Mouse (Mus musculus) MEL (cell line): Measurements from ENCODE around the gene Notum. TPM values are rescaled to one million over a fixed set of nuclear protein-coding genes. Genes with fewer than 3 reads are reported as not detected.

Experiments used
- DNase-seq: peaks from one replicate; pipeline ENCODE4 v3.0.0; 2011; ENCODE audit warnings: low read depth, low spot score
- H3K27ac ChIP-seq: 2 replicates; pipeline ENCODE4 v1.5.1; 2012; ENCODE audit warnings: low read depth, mild to moderate bottlenecking, control low read depth, low read length, moderate library complexity; ENCODE audit not compliant: control insufficient read depth
- H3K27me3 ChIP-seq, 2 experiments: fragments of 150-350 bp in 1 of 2; sonication (generic) in 1 of 2; 2 replicates each; pipeline ENCODE4 v1.6.1; 2012; ENCODE audit warnings: low read length in 2 of 2, mild to moderate bottlenecking in 2 of 2, improper control_type of control experiment in 1 of 2, moderate library complexity in 1 of 2; ENCODE audit not compliant: insufficient read depth in 2 of 2, control insufficient read depth in 1 of 2
- H3K36me3 ChIP-seq, 2 experiments: 2 replicates each; pipeline ENCODE4 v1.6.1; 2012 to 2014; ENCODE audit warnings: low read length in 2 of 2, improper control_type of control experiment in 1 of 2, inconsistent platforms in 1 of 2, mild to moderate bottlenecking in 1 of 2; ENCODE audit not compliant: insufficient read depth in 2 of 2, control insufficient read depth in 1 of 2
- H3K4me1 ChIP-seq, 2 experiments: fragments of 150-350 bp in 1 of 2; sonication (generic) in 1 of 2; 2 replicates each; pipeline ENCODE4 v1.6.1; 2012; ENCODE audit warnings: low read length in 2 of 2, improper control_type of control experiment in 1 of 2, mild to moderate bottlenecking in 1 of 2; ENCODE audit not compliant: insufficient read depth in 2 of 2, control insufficient read depth in 1 of 2
- H3K4me3 ChIP-seq, 2 experiments: fragments of 150-350 bp in 1 of 2; sonication (generic) in 1 of 2; 2 replicates each; pipeline ENCODE4 v1.5.1; 2012; ENCODE audit warnings: low read depth in 2 of 2, low read length in 2 of 2, mild to moderate bottlenecking in 2 of 2, moderate library complexity in 2 of 2, control low read depth in 1 of 2, improper control_type of control experiment in 1 of 2; ENCODE audit not compliant: control insufficient read depth in 1 of 2, insufficient read depth in 1 of 2
- H3K79me2 ChIP-seq: 2 replicates; pipeline ENCODE4 v1.6.1; 2012; ENCODE audit warnings: mild to moderate bottlenecking, low read length, moderate library complexity; ENCODE audit not compliant: control insufficient read depth, poor library complexity, insufficient read depth
- H3K9ac ChIP-seq: 2 replicates; pipeline ENCODE4 v1.6.1; 2012; ENCODE audit warnings: low read depth, mild to moderate bottlenecking, control low read depth, low read length, moderate library complexity; ENCODE audit not compliant: control insufficient read depth, poor library complexity, severe bottlenecking
- H3K9me3 ChIP-seq: fragments of 150-350 bp; sonication (generic); replicated peaks from 2 replicates; pipeline ENCODE4 v1.6.1; 2012; ENCODE audit warnings: mild to moderate bottlenecking, low read length, improper control_type of control experiment, moderate library complexity; ENCODE audit not compliant: insufficient read depth
- BHLHE40 ChIP-seq: IDR thresholded peaks from 2 replicates; pipeline ENCODE4 v1.6.1; 2012; ENCODE audit warnings: low read depth, mild to moderate bottlenecking, inconsistent platforms, low read length, improper control_type of control experiment, borderline replicate concordance
- CHD1 ChIP-seq: IDR thresholded peaks from 2 replicates; pipeline ENCODE4 v1.6.1; 2012; ENCODE audit warnings: low read depth, mild to moderate bottlenecking, inconsistent platforms, low read length, improper control_type of control experiment
- CHD2 ChIP-seq: IDR thresholded peaks from 2 replicates; pipeline ENCODE4 v1.6.1; 2011; ENCODE audit warnings: low read length, improper control_type of control experiment
- E2F4 ChIP-seq: IDR thresholded peaks from 2 replicates; pipeline ENCODE4 v1.6.1; 2011; ENCODE audit warnings: low read depth, low read length, improper control_type of control experiment, borderline replicate concordance
- EP300 ChIP-seq, 2 experiments: IDR thresholded peaks; 2 replicates each; pipeline ENCODE4 v1.6.1; 2011; ENCODE audit warnings: improper control_type of control experiment in 2 of 2, low read length in 2 of 2, low read depth in 1 of 2, mild to moderate bottlenecking in 1 of 2
- GATA1 ChIP-seq: IDR thresholded peaks from 2 replicates; pipeline ENCODE4 v1.6.1; 2011; ENCODE audit warnings: low read depth, low read length, improper control_type of control experiment
- MAZ ChIP-seq: IDR thresholded peaks from 2 replicates; pipeline ENCODE4 v1.6.1; 2012; ENCODE audit warnings: low read depth, mild to moderate bottlenecking, inconsistent platforms, low read length, improper control_type of control experiment
- MEF2A ChIP-seq: IDR thresholded peaks from 2 replicates; pipeline ENCODE4 v1.6.1; 2014; ENCODE audit warnings: low read depth, mild to moderate bottlenecking, inconsistent platforms, low read length, improper control_type of control experiment; ENCODE audit not compliant: poor library complexity, insufficient replicate concordance, severe bottlenecking; ENCODE audit errors: extremely low read depth
- MXI1 ChIP-seq: IDR thresholded peaks from 2 replicates; pipeline ENCODE4 v1.6.1; 2011; ENCODE audit warnings: mild to moderate bottlenecking, low read depth, low read length, improper control_type of control experiment
- MYC ChIP-seq: IDR thresholded peaks from 2 replicates; pipeline ENCODE4 v1.6.1; 2011; ENCODE audit warnings: low read depth, mild to moderate bottlenecking, low read length, improper control_type of control experiment, moderate library complexity
- NELFE ChIP-seq: IDR thresholded peaks from 2 replicates; pipeline ENCODE4 v1.6.1; 2011; ENCODE audit warnings: low read depth, low read length, improper control_type of control experiment
- NRF1 ChIP-seq: IDR thresholded peaks from 2 replicates; pipeline ENCODE4 v1.6.1; 2014; ENCODE audit warnings: low read depth, mild to moderate bottlenecking, inconsistent platforms, low read length, improper control_type of control experiment, moderate library complexity; ENCODE audit not compliant: poor library complexity, insufficient read depth, severe bottlenecking
- RCOR1 ChIP-seq: IDR thresholded peaks from 2 replicates; pipeline ENCODE4 v1.6.1; 2012; ENCODE audit warnings: low read depth, mild to moderate bottlenecking, inconsistent platforms, low read length, improper control_type of control experiment
- SIN3A ChIP-seq: IDR thresholded peaks from 2 replicates; pipeline ENCODE4 v1.6.1; 2012; ENCODE audit warnings: low read length, improper control_type of control experiment, inconsistent platforms
- TAL1 ChIP-seq: IDR thresholded peaks from 2 replicates; pipeline ENCODE4 v1.6.1; 2012; ENCODE audit warnings: mild to moderate bottlenecking, inconsistent platforms, low read length, moderate library complexity, mixed read lengths
- TBP ChIP-seq: IDR thresholded peaks from 2 replicates; pipeline ENCODE4 v1.8.0; 2011; ENCODE audit warnings: low read depth, low read length, improper control_type of control experiment
- TCF12 ChIP-seq: IDR thresholded peaks from 2 replicates; pipeline ENCODE4 v1.6.1; 2014; ENCODE audit warnings: low read depth, mild to moderate bottlenecking, inconsistent platforms, low read length, improper control_type of control experiment, moderate library complexity
- USF2 ChIP-seq, 2 experiments: IDR thresholded peaks; 2 replicates each; pipeline ENCODE4 v1.6.1; 2011 to 2012; ENCODE audit warnings: improper control_type of control experiment in 2 of 2, low read length in 2 of 2, borderline replicate concordance in 1 of 2, inconsistent platforms in 1 of 2, low read depth in 1 of 2, mild to moderate bottlenecking in 1 of 2; ENCODE audit not compliant: insufficient read depth in 1 of 2
- ZC3H11A ChIP-seq: IDR thresholded peaks from 2 replicates; pipeline ENCODE4 v1.6.1; 2012; ENCODE audit warnings: low read depth, mild to moderate bottlenecking, inconsistent platforms, low read length, improper control_type of control experiment
- ZKSCAN1 ChIP-seq: IDR thresholded peaks from 2 replicates; pipeline ENCODE4 v1.6.1; 2012; ENCODE audit warnings: low read depth, mild to moderate bottlenecking, inconsistent platforms, low read length, improper control_type of control experiment, moderate library complexity
- polyA plus RNA-seq, 2 experiments: library from polyadenylated mRNA; stranded (reverse) in 1 of 2; unstranded in 1 of 2; fragments of >175 nt in 1 of 2; fragments of >200 nt in 1 of 2; gene quantifications; 2 replicates each; pipeline versions ENCODE4 v1.2.1 to v1.2.4; 2012; ENCODE audit warnings: low replicate concordance in 2 of 2, low read depth in 1 of 2; ENCODE audit not compliant: insufficient read length in 2 of 2, insufficient read depth in 1 of 2, missing spikeins in 1 of 2
- total RNA-seq: library from RNA; depleted of rRNA; stranded (reverse); fragments of 300-350 nt; gene quantifications from 2 replicates; pipeline ENCODE4 v1.2.3, GENCODE M21; 2012

The Notum gene
- total and polyA plus RNA-seq, 3 experiments = not detected

DNA sequence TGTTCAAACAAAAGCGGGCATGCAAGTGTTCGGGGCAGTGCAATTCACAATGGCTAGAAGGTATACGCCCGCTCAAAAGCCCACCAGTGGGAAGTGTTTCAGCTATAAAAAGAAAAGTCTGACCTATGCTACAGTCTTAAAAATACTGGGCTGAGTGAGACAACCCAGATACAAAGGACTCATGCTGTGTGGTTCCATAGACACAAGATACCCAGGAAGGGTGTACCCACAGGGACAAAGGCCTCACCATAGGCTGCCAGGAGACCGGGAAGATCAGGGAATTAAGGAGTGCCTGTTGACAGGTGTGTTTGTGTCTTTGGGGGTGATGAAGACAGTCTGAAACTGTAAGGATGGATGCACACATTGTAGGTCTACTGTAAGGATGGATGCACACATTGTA, 2.7 kb upstream of the Notum start:
- no peak overlapping the region for H3K4me3 ChIP-seq
- H3K79me2 ChIP-seq = no peaks in the 10 kb centered on the region
- H3K36me3 ChIP-seq = no peaks in the 10 kb centered on the region
- DNase-seq = no peak
- H3K27me3 ChIP-seq = peaks cover 0 to 2% of the 10 kb centered on the region in 2 experiments; a peak in 2 of 4 replicates
- H3K9me3 ChIP-seq = no peaks in the 10 kb centered on the region
- TF ChIP-seq USF2 (IDR thresholded peaks at IDR 0.05; ENCODE audit: borderline replicate concordance in 1 of 2, insufficient read depth in 1 of 2, low read depth in 1 of 2, low read length in 2 of 2) (no peak), MXI1 (no peak), GATA1 (no peak), ZC3H11A (no peak), CHD2 (no peak), TCF12 (no peak), NELFE (no peak), CHD1 (no peak), E2F4 (no peak), ZKSCAN1 (no peak), EP300 (IDR thresholded peaks at IDR 0.05; ENCODE audit: low read depth in 1 of 2, low read length in 2 of 2) (no peak), RCOR1 (no peak), MEF2A (no peak), BHLHE40 (no peak), TAL1 (no peak), MAZ (no peak), TBP (no peak), NRF1 (no peak), MYC (no peak)
- H3K27ac ChIP-seq = no peak overlapping the region
- no peaks in the 10 kb centered on the region for H3K4me1 ChIP-seq
- no peak overlapping the region for H3K9ac ChIP-seq

DNA sequence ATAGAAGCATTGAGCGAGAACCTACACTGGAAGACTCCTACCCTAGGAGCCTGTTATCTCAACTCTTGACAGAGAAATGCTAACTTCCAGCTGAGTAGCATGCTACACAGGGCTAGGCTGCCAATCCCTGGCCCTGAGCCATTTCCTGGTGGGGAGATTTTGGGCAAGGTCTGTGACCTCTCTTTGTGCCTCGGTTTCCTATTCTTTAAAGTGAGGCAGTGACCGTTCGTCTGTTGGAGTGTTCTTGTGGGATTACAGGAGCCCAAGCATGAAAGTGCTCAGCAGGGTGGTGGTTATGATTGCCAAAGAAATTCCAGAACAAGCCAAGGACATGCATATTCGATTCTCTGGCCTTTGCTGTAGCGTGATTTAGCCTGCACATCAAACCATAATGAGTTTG, 1.8 kb upstream of the Notum start:
- Histone ChIP-seq H3K9ac (no peak overlapping the region), H3K4me3 (no peak overlapping the region), H3K4me1 (no peaks in the 10 kb centered on the region), H3K27me3 (peaks cover 0 to 2% of the 10 kb centered on the region in 2 experiments; a peak in 2 of 4 replicates), H3K79me2 (no peaks in the 10 kb centered on the region), H3K9me3 (no peaks in the 10 kb centered on the region), H3K36me3 (no peaks in the 10 kb centered on the region), H3K27ac (no peak overlapping the region)
- TF ChIP-seq SIN3A (0 out of 2 replicates have a peak, but pooled peaks have one; percentile 21), RCOR1 (no peak)
- DNase-seq = no peak
